17 mouse cellular contexts compared by ENCODE assay signal in the genomic region with DNA sequence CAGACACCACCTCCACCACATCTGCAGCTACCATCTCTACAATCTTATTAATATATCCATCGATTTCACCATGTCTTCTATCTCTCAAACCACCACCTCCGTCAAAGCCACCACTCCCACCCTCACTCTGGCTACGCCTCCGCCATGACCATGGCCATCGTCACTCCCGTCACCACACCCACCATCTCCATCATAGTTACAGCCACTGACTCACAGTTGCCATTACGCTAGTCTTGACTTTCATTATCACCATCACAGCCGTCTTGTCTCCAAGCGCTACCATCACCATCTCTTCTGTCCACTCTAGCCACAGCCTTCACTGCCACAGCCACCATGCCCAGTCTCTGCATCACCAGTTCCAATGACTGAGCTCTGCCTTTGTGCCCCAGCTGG. TPM values are rescaled to one million over a fixed set of nuclear protein-coding genes. Genes with fewer than 3 reads are reported as not detected.
"Had no signal": no experiment of that assay in that cellular context is flagged by ENCODE, and none has a peak within 500 bp of the region (broad histone marks: within the 10 kb centered on the region; RNA-seq: fewer than 3 reads in every experiment).

No protein-coding gene starts in this region.

- H3K4me1 ChIP-seq: kidney, embryonic 15.5 days; limb, embryonic 12.5 days; liver, embryonic 13.5 days; lung, embryonic 15.5 days; midbrain, embryonic 13.5 days; neural tube, embryonic 13.5 days; stomach, embryonic 15.5 days had no signal

- H3K9me3 ChIP-seq: kidney, embryonic 15.5 days; limb, embryonic 12.5 days; liver, embryonic 13.5 days; lung, embryonic 15.5 days; midbrain, embryonic 13.5 days; neural tube, embryonic 13.5 days; stomach, embryonic 15.5 days had no signal

- H3K4me3 ChIP-seq: kidney, embryonic 15.5 days; limb, embryonic 12.5 days; liver, embryonic 13.5 days; lung, embryonic 15.5 days; midbrain, embryonic 13.5 days; myocyte; neural tube, embryonic 13.5 days; stomach, embryonic 15.5 days had no signal

- H3K27ac ChIP-seq: kidney, embryonic 15.5 days; limb, embryonic 12.5 days; liver, embryonic 13.5 days; lung, embryonic 15.5 days; macrophage; midbrain, embryonic 13.5 days; neural tube, embryonic 13.5 days; stomach, embryonic 15.5 days had no signal

- H3K36me3 ChIP-seq: kidney, embryonic 15.5 days; limb, embryonic 12.5 days; liver, embryonic 13.5 days; lung, embryonic 15.5 days; midbrain, embryonic 13.5 days; neural tube, embryonic 13.5 days; stomach, embryonic 15.5 days had no signal

- DNase-seq: kidney, adult 18-20 months; kidney, postnatal 25 days; layer of hippocampus, postnatal 36 days; liver; liver, embryonic 13.5 days; liver, postnatal 0 days; lung, postnatal 14 days; right cerebral cortex, postnatal 14 days; thymus, postnatal 36 days had no signal

- ATAC-seq: liver, postnatal 0 days; midbrain, embryonic 13.5 days had no signal

RNA-seq across cellular contexts. Expression of a gene that starts 11.0 kb away (rescaled TPM):
- polyA plus RNA-seq: limb, embryonic 12.5 days; liver, embryonic 13.5 days; myocyte; stomach, embryonic 15.5 days had no signal
